Mouse (Mus musculus) ovary, adult 18-20 months (tissue): ENCODE results near the gene Hoxd9.
A peak's percentile ranks its signal among the peaks of the same experiment; 100 is the strongest.

Source experiments
- DNase-seq: peaks from one replicate; pipeline ENCODE4 v3.0.0; 2022; ENCODE audit warnings: low spot score, mixed read lengths

The Hoxd9 gene

GRCm38 (mm10) chr2:74713239-74714150 is 16.0 kb downstream of the Hoxd9 start:
- no peak for DNase-seq

- no peak for DNase-seq
These were observed 16.7 kb downstream of the Hoxd9 start for GRCm38 (mm10) chr2:74714156-74714789.

- no peak for DNase-seq
These were observed 17.4 kb downstream of the Hoxd9 start for GRCm38 (mm10) chr2:74714881-74715280.

- peak; percentile 86 for DNase-seq
These were observed 18.1 kb downstream of the Hoxd9 start for GRCm38 (mm10) chr2:74715504-74716241.

GRCm38 (mm10) chr2:74720384-74720783 is 22.9 kb downstream of the Hoxd9 start:
- no peak for DNase-seq

GRCm38 (mm10) chr2:74720955-74721491 is 23.5 kb downstream of the Hoxd9 start:
- DNase-seq: no peak

GRCm38 (mm10) chr2:74721882-74722281 is 24.4 kb downstream of the Hoxd9 start:
- no peak for DNase-seq

GRCm38 (mm10) chr2:74722949-74723348 is 25.4 kb downstream of the Hoxd9 start:
- no peak for DNase-seq

GRCm38 (mm10) chr2:74724244-74725015 is 26.9 kb downstream of the Hoxd9 start:
- no peak for DNase-seq

- DNase-seq: no peak
These were observed 27.6 kb downstream of the Hoxd9 start for GRCm38 (mm10) chr2:74725171-74725570.

GRCm38 (mm10) chr2:74726551-74726950 is 29.0 kb downstream of the Hoxd9 start, which contains the start of gene Gm28230:
Gene Gm28230 (plus strand): TSS chr2:74726728.
- no peak for DNase-seq

GRCm38 (mm10) chr2:74726973-74727639 is 29.6 kb downstream of the Hoxd9 start:
- no peak for DNase-seq

GRCm38 (mm10) chr2:74727640-74728302 is 30.2 kb downstream of the Hoxd9 start:
- no peak for DNase-seq

GRCm38 (mm10) chr2:74728303-74728680 is 30.8 kb downstream of the Hoxd9 start:
- DNase-seq: no peak

GRCm38 (mm10) chr2:74730331-74730730 is 32.8 kb downstream of the Hoxd9 start:
- no peak for DNase-seq

- DNase-seq: no peak
These were observed 33.5 kb downstream of the Hoxd9 start for GRCm38 (mm10) chr2:74731055-74731454.

GRCm38 (mm10) chr2:74731799-74732512 is 34.4 kb downstream of the Hoxd9 start:
- no peak for DNase-seq

- DNase-seq: no peak
These were observed 35.2 kb downstream of the Hoxd9 start for GRCm38 (mm10) chr2:74732513-74733316.

- no peak for DNase-seq
These were observed 35.8 kb downstream of the Hoxd9 start for GRCm38 (mm10) chr2:74733317-74733661.
